Mouse (Mus musculus) limb, embryonic 12.5 days (tissue): ENCODE measurements around the gene Gm5108. TPM values are rescaled to one million over a fixed set of nuclear protein-coding genes. Genes with fewer than 3 reads are reported as not detected.

Source experiments
- ATAC-seq: fragments of 200-750 bp; cut with Nextera tagmentation; 2 replicates; pipeline ENCODE4 v1.8.0; 2017; ENCODE audit warnings: low read depth, moderate TSS enrichment; ENCODE audit not compliant: insufficient number of reproducible peaks, insufficient read depth, low FRiP score, low TSS enrichment
- H3K27ac ChIP-seq: fragments of 300-500 bp; sonication (generic); 2 replicates; pipeline ENCODE4 v1.5.1; 2016; ENCODE audit warnings: mild to moderate bottlenecking, moderate library complexity
- H3K27me3 ChIP-seq: fragments of 300-500 bp; sonication (generic); 2 replicates; pipeline ENCODE4 v1.6.1; 2016; ENCODE audit warnings: mild to moderate bottlenecking, moderate library complexity
- H3K36me3 ChIP-seq: fragments of 300-500 bp; sonication (generic); 2 replicates; pipeline ENCODE4 v1.6.1; 2016; ENCODE audit warnings: mild to moderate bottlenecking, moderate library complexity
- H3K4me1 ChIP-seq: fragments of 300-500 bp; sonication (generic); replicated peaks from 2 replicates; pipeline ENCODE4 v1.6.1; 2016
- H3K4me2 ChIP-seq: fragments of 300-500 bp; sonication (generic); 2 replicates; pipeline ENCODE4 v1.6.1; 2016; ENCODE audit warnings: mild to moderate bottlenecking, moderate library complexity
- H3K4me3 ChIP-seq: fragments of 300-500 bp; sonication (generic); replicated peaks from 2 replicates; pipeline ENCODE4 v1.5.1; 2016; ENCODE audit warnings: mild to moderate bottlenecking
- H3K9ac ChIP-seq: fragments of 300-500 bp; sonication (generic); replicated peaks from 2 replicates; pipeline ENCODE4 v1.6.1; 2016; ENCODE audit warnings: mild to moderate bottlenecking, moderate library complexity
- H3K9me3 ChIP-seq: fragments of 300-500 bp; sonication (generic); 2 replicates; pipeline ENCODE4 v1.6.1; 2016; ENCODE audit warnings: mild to moderate bottlenecking, moderate library complexity
- WGBS: fragments of 180-500 bp; shearing (Covaris S2); methylation state at CpG from one replicate; pipeline ENCODE4 v1.1.7; 2016; 5-methylcytosine and 5-hydroxymethylcytosine counted together
- polyA plus RNA-seq: library from polyadenylated mRNA; unstranded; fragments of >200 nt; fragmentation: Nextera tagmentation; extraction: Ambion mirVana; gene quantifications from 2 replicates; pipeline ENCODE4 v1.2.1, GENCODE M21; 2016

The Gm5108 gene
- not detected in 2 replicates for polyA plus RNA-seq

GRCm38 (mm10) chr5:67941369-67941768, at the start of gene Gm5108:
TSS of gene Gm5108 (plus strand) at chr5:67941669.
- 88% methylated on average over 2 of the region's 2 CpGs for WGBS
- Histone ChIP-seq H3K27ac (no peak within 1 kb of the TSS), H3K4me1 (no peaks in the 10 kb centered on the region), H3K4me3 (no peak within 1 kb of the TSS), H3K9me3 (no peaks in the 10 kb centered on the region), H3K9ac (no peak within 1 kb of the TSS), H3K4me2 (no peak within 1 kb of the TSS), H3K27me3 (no peaks in the 10 kb centered on the region), H3K36me3 (no peaks in the 10 kb centered on the region)
- ATAC-seq, result no peak

- Histone ChIP-seq H3K4me1 (no peaks in the 10 kb centered on the region), H3K9me3 (no peaks in the 10 kb centered on the region), H3K27ac (no peak overlapping the region), H3K27me3 (no peaks in the 10 kb centered on the region), H3K4me3 (no peak overlapping the region), H3K4me2 (no peak overlapping the region), H3K9ac (no peak overlapping the region), H3K36me3 (no peaks in the 10 kb centered on the region)
- WGBS, result 87% methylated on average over 1 of the region's 1 CpGs
- no peak for ATAC-seq
Measured at GRCm38 (mm10) chr5:67898921-67899320, 42.5 kb upstream of the Gm5108 start.

GRCm38 (mm10) chr5:67904555-67904954, 36.9 kb upstream of the Gm5108 start:
- Histone ChIP-seq H3K4me1 (no peaks in the 10 kb centered on the region), H3K9ac (no peak overlapping the region), H3K27ac (no peak overlapping the region), H3K9me3 (no peaks in the 10 kb centered on the region), H3K4me2 (no peak overlapping the region), H3K27me3 (no peaks in the 10 kb centered on the region), H3K4me3 (no peak overlapping the region), H3K36me3 (no peaks in the 10 kb centered on the region)
- ATAC-seq, result no peak
- 68% methylated on average over 2 of the region's 2 CpGs for WGBS

GRCm38 (mm10) chr5:67930584-67930983, 10.9 kb upstream of the Gm5108 start:
- ATAC-seq, result no peak
- H3K4me1 ChIP-seq, result no peaks in the 10 kb centered on the region
- H3K27me3 ChIP-seq, result no peaks in the 10 kb centered on the region
- H3K4me3 ChIP-seq, result no peak overlapping the region
- H3K27ac ChIP-seq, result no peak overlapping the region
- H3K9me3 ChIP-seq, result no peaks in the 10 kb centered on the region
- H3K4me2 ChIP-seq, result no peak overlapping the region
- WGBS, result 50% methylated on average over 4 of the region's 4 CpGs
- no peak overlapping the region for H3K9ac ChIP-seq
- no peaks in the 10 kb centered on the region for H3K36me3 ChIP-seq

- H3K4me2 ChIP-seq, result no peak overlapping the region
- no peaks in the 10 kb centered on the region for H3K27me3 ChIP-seq
- ATAC-seq, result no peak
- WGBS, result 36% methylated on average over 2 of the region's 2 CpGs
- H3K4me3 ChIP-seq, result no peak overlapping the region
- H3K9me3 ChIP-seq, result no peaks in the 10 kb centered on the region
- no peaks in the 10 kb centered on the region for H3K36me3 ChIP-seq
- no peak overlapping the region for H3K9ac ChIP-seq
- no peak overlapping the region for H3K27ac ChIP-seq
- H3K4me1 ChIP-seq, result no peaks in the 10 kb centered on the region
Measured at GRCm38 (mm10) chr5:67931623-67932022, 9.8 kb upstream of the Gm5108 start.

GRCm38 (mm10) chr5:67943199-67943598, 1.7 kb downstream of the Gm5108 start:
- Histone ChIP-seq H3K36me3 (no peaks in the 10 kb centered on the region), H3K9me3 (no peaks in the 10 kb centered on the region), H3K9ac (no peak overlapping the region), H3K4me1 (no peaks in the 10 kb centered on the region), H3K4me2 (no peak overlapping the region), H3K4me3 (no peak overlapping the region), H3K27ac (no peak overlapping the region), H3K27me3 (no peaks in the 10 kb centered on the region)
- ATAC-seq, result no peak
- 43% methylated on average over 2 of the region's 2 CpGs for WGBS

- Histone ChIP-seq H3K4me3 (no peak overlapping the region), H3K4me2 (no peak overlapping the region), H3K27ac (no peak overlapping the region), H3K27me3 (no peaks in the 10 kb centered on the region), H3K4me1 (no peaks in the 10 kb centered on the region), H3K9me3 (no peaks in the 10 kb centered on the region), H3K9ac (no peak overlapping the region), H3K36me3 (no peaks in the 10 kb centered on the region)
- ATAC-seq, result no peak
- 97% methylated on average over 1 of the region's 1 CpGs for WGBS
Measured at GRCm38 (mm10) chr5:67944074-67944785, 2.8 kb downstream of the Gm5108 start.

- Histone ChIP-seq H3K4me2 (no peak within 1 kb of the TSS), H3K4me3 (no peak within 1 kb of the TSS), H3K9me3 (no peaks in the 10 kb centered on the region), H3K9ac (no peak within 1 kb of the TSS), H3K36me3 (no peaks in the 10 kb centered on the region), H3K27me3 (no peaks in the 10 kb centered on the region), H3K27ac (no peak within 1 kb of the TSS), H3K4me1 (no peaks in the 10 kb centered on the region)
- ATAC-seq, result no peak
- WGBS, result 85% methylated on average over 5 of the region's 5 CpGs
Measured at GRCm38 (mm10) chr5:67946321-67946720, 4.9 kb downstream of the Gm5108 start, which contains the start of gene Gm21905. TSS of gene Gm21905 (minus strand) at chr5:67946421.

- Histone ChIP-seq H3K4me1 (no peaks in the 10 kb centered on the region), H3K4me2 (no peak overlapping the region), H3K9ac (no peak overlapping the region), H3K27me3 (no peaks in the 10 kb centered on the region), H3K27ac (no peak overlapping the region), H3K36me3 (no peaks in the 10 kb centered on the region), H3K9me3 (no peaks in the 10 kb centered on the region), H3K4me3 (no peak overlapping the region)
- ATAC-seq, result no peak
Measured at GRCm38 (mm10) chr5:67947006-67947405, 5.5 kb downstream of the Gm5108 start.

- 90% methylated on average over 5 of the region's 5 CpGs for WGBS
- Histone ChIP-seq H3K36me3 (no peaks in the 10 kb centered on the region), H3K27me3 (no peaks in the 10 kb centered on the region), H3K4me1 (no peaks in the 10 kb centered on the region), H3K9ac (no peak overlapping the region), H3K27ac (no peak overlapping the region), H3K9me3 (no peaks in the 10 kb centered on the region), H3K4me2 (no peak overlapping the region), H3K4me3 (no peak overlapping the region)
- no peak for ATAC-seq
Measured at GRCm38 (mm10) chr5:67948074-67948473, 6.6 kb downstream of the Gm5108 start.

GRCm38 (mm10) chr5:67954097-67954496, 12.6 kb downstream of the Gm5108 start:
- no peak for ATAC-seq
- H3K4me1 ChIP-seq, result no peaks in the 10 kb centered on the region
- no peak overlapping the region for H3K9ac ChIP-seq
- no peak overlapping the region for H3K27ac ChIP-seq
- WGBS, result 77% methylated on average over 4 of the region's 4 CpGs
- H3K4me2 ChIP-seq, result no peak overlapping the region
- H3K9me3 ChIP-seq, result no peaks in the 10 kb centered on the region
- no peaks in the 10 kb centered on the region for H3K27me3 ChIP-seq
- no peaks in the 10 kb centered on the region for H3K36me3 ChIP-seq
- H3K4me3 ChIP-seq, result no peak overlapping the region

- H3K4me2 ChIP-seq, result no peak overlapping the region
- H3K27ac ChIP-seq, result no peak overlapping the region
- WGBS, result 79% methylated on average over 7 of the region's 7 CpGs
- no peak for ATAC-seq
- H3K4me1 ChIP-seq, result no peaks in the 10 kb centered on the region
- no peaks in the 10 kb centered on the region for H3K9me3 ChIP-seq
- no peaks in the 10 kb centered on the region for H3K27me3 ChIP-seq
- H3K4me3 ChIP-seq, result no peak overlapping the region
- no peak overlapping the region for H3K9ac ChIP-seq
- H3K36me3 ChIP-seq, result no peaks in the 10 kb centered on the region
Measured at GRCm38 (mm10) chr5:67955486-67955885, 14.0 kb downstream of the Gm5108 start.
